Mouse (Mus musculus) kidney, postnatal 0 days (tissue): ENCODE data around the gene Tcaf2. TPM values are rescaled to one million over a fixed set of nuclear protein-coding genes. Genes with fewer than 3 reads are reported as not detected.

Experiments
- ATAC-seq: fragments of 200-750 bp; cut with Nextera tagmentation; replicated peaks from 2 replicates; pipeline ENCODE4 v1.8.0; 2017; ENCODE audit warnings: low read depth, moderate number of reproducible peaks, moderate TSS enrichment, moderate library complexity; ENCODE audit not compliant: low FRiP score
- DNase-seq: peaks from one replicate; pipeline ENCODE4 v3.0.0-alpha.2; 2016; ENCODE audit warnings: low spot score
- H3K27ac ChIP-seq: fragments of 300-500 bp; sonication (generic); 2 replicates; pipeline ENCODE4 v1.5.1; 2014; ENCODE audit warnings: mild to moderate bottlenecking
- H3K27me3 ChIP-seq: fragments of 300-500 bp; sonication (generic); 2 replicates; pipeline ENCODE4 v1.6.1; 2014; ENCODE audit warnings: low read length, mixed read lengths; ENCODE audit not compliant: insufficient read depth
- H3K36me3 ChIP-seq: fragments of 300-500 bp; sonication (generic); 2 replicates; pipeline ENCODE4 v1.6.1; 2014; ENCODE audit warnings: low read length, mixed read lengths; ENCODE audit not compliant: insufficient read depth
- H3K4me1 ChIP-seq: fragments of 300-500 bp; sonication (generic); replicated peaks from 2 replicates; pipeline ENCODE4 v1.6.1; 2014; ENCODE audit warnings: antibody characterized with exemption, low read length, mixed read lengths; ENCODE audit not compliant: insufficient read depth
- H3K4me2 ChIP-seq: fragments of 300-500 bp; sonication (generic); 2 replicates; pipeline ENCODE4 v1.6.1; 2014; ENCODE audit warnings: mild to moderate bottlenecking, low read length, moderate library complexity, mixed read lengths
- H3K4me3 ChIP-seq: fragments of 300-500 bp; sonication (generic); replicated peaks from 2 replicates; pipeline ENCODE4 v1.5.1; 2014; ENCODE audit warnings: low read depth, low read length
- H3K9ac ChIP-seq: fragments of 300-500 bp; sonication (generic); 2 replicates; pipeline ENCODE4 v1.6.1; 2014; ENCODE audit warnings: low read depth, low read length
- H3K9me3 ChIP-seq: fragments of 300-500 bp; sonication (generic); replicated peaks from 2 replicates; pipeline ENCODE4 v1.6.1; 2016; ENCODE audit warnings: low read length, inconsistent platforms, mixed read lengths
- CTCF ChIP-seq: IDR thresholded peaks from 2 replicates; pipeline ENCODE4 v1.5.1; 2016; ENCODE audit warnings: antibody characterized with exemption, low read depth, mild to moderate bottlenecking, moderate library complexity
- WGBS: fragments of 180-500 bp; shearing (Covaris S2); extraction: QIAGEN DNeasy Blood & Tissue Kit; methylation state at CpG from one replicate; pipeline ENCODE4 v1.1.7; 2014; 5-methylcytosine and 5-hydroxymethylcytosine counted together
- polyA plus RNA-seq: library from polyadenylated mRNA; unstranded; fragments of >200 nt; fragmentation: Nextera tagmentation; extraction: Ambion mirVana; gene quantifications from 2 replicates; pipeline ENCODE4 v1.2.1, GENCODE M21; 2015

Tcaf2 gene
- 3.0 and 3.2 TPM in 2 replicates for polyA plus RNA-seq

DNA sequence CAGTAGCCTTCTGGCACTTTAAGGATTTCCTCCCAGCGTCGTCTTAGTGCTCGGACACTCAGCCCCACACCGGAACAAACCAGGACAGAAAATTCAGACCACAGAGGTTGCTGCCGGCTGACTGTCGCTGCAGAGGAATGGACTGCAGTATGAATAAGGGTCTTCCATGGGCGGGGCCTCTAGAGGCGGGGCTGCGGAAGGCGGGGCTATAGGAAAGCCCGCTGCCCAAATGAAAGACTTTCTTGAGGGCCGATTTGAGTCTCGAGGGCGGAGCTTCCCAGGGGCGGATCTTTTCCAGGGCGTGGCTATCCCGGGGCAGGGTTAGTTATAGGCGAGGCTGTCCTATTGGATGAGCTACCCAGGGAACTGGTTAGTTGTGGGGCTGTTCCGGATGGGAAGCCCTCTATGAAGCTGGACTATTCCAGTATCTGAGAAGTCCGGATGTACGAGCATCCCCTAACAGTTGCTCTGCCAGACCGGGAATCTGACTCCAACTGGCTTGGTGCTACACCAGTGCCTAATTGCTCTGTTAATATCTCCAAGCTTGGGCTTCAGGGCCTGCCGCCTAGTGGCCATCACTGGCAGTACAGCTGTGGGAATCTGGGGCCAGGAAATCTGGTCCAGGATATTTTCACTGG lies at the start of gene Tcaf2:
Gene Tcaf2, minus strand, starts transcription at position 343 of the 638 bp plus-strand sequence.
- DNase-seq: peak; percentile 97
- H3K4me3 ChIP-seq: peak within 1 kb of the TSS; percentile 42
- ATAC-seq: peak; percentile 100
- peak; percentile 93 for TF ChIP-seq CTCF
- no peaks in the 10 kb centered on the region for H3K27me3 ChIP-seq
- H3K4me2 ChIP-seq: peak within 1 kb of the TSS; percentile 71
- H3K27ac ChIP-seq: 0 out of 2 replicates have a peak within 1 kb of the TSS, but pooled peaks have one; percentile 31
- H3K9ac ChIP-seq: peak within 1 kb of the TSS; percentile 35; the same call in 1 of the 2 replicates
- H3K9me3 ChIP-seq: no peaks in the 10 kb centered on the region
- whole genome bisulfite sequencing: under 1% methylated on average over 23 of the region's 23 CpGs
- no peaks in the 10 kb centered on the region for H3K36me3 ChIP-seq
- H3K4me1 ChIP-seq: no peaks in the 10 kb centered on the region

- no peaks in the 10 kb centered on the region for H3K27me3 ChIP-seq
- H3K4me2 ChIP-seq: peak overlapping the region; percentile 58
- WGBS: under 1% methylated on average over 32 of the region's 32 CpGs
- no peaks in the 10 kb centered on the region for H3K9me3 ChIP-seq
- H3K9ac ChIP-seq: peak overlapping the region; percentile 60
- peak; percentile 93 for ATAC-seq
- 0 out of 2 replicates have a peak, but pooled peaks cover 6% of the 10 kb centered on the region for H3K4me1 ChIP-seq
- H3K36me3 ChIP-seq: 0 out of 2 replicates have a peak, but pooled peaks cover under 1% of the 10 kb centered on the region
- peak overlapping the region; percentile 62 for H3K4me3 ChIP-seq
- peak overlapping the region; percentile 85 for H3K27ac ChIP-seq
- TF ChIP-seq CTCF: peak; percentile 16; the same call in 1 of the 2 replicates
- peak; percentile 97 for DNase-seq
Measured at GRCm38 (mm10) chr6:42692517-42693190, 47.6 kb upstream of the Tcaf2 start.

GRCm38 (mm10) chr6:42692154-42692516 lies 47.1 kb upstream of the Tcaf2 start:
- peak overlapping the region; percentile 60 for H3K9ac ChIP-seq
- 0% methylated on average over 10 of the region's 10 CpGs for WGBS

GRCm38 (mm10) chr6:42689761-42690160 lies 44.7 kb upstream of the Tcaf2 start:
- Histone ChIP-seq H3K9ac (no peak overlapping the region), H3K9me3 (no peaks in the 10 kb centered on the region), H3K27me3 (no peaks in the 10 kb centered on the region), H3K27ac (no peak overlapping the region), H3K4me3 (no peak overlapping the region), H3K36me3 (peaks cover 16% of the 10 kb centered on the region), H3K4me2 (no peak overlapping the region), H3K4me1 (0 out of 2 replicates have a peak, but pooled peaks cover 6% of the 10 kb centered on the region)
- ATAC-seq: no peak
- TF ChIP-seq CTCF: no peak
- no peak for DNase-seq

More at GRCm38 (mm10) chr6:42692154-42692516, 47.1 kb upstream of the Tcaf2 start:
- Histone ChIP-seq H3K36me3 (0 out of 2 replicates have a peak, but pooled peaks cover under 1% of the 10 kb centered on the region), H3K9me3 (no peaks in the 10 kb centered on the region), H3K4me3 (peak overlapping the region; percentile 62), H3K27ac (peak overlapping the region; percentile 85), H3K4me1 (0 out of 2 replicates have a peak, but pooled peaks cover 6% of the 10 kb centered on the region), H3K4me2 (peak overlapping the region; percentile 58), H3K27me3 (no peaks in the 10 kb centered on the region)
- peak; percentile 95 for DNase-seq
- no peak for TF ChIP-seq CTCF
- peak; percentile 96 for ATAC-seq

DNA sequence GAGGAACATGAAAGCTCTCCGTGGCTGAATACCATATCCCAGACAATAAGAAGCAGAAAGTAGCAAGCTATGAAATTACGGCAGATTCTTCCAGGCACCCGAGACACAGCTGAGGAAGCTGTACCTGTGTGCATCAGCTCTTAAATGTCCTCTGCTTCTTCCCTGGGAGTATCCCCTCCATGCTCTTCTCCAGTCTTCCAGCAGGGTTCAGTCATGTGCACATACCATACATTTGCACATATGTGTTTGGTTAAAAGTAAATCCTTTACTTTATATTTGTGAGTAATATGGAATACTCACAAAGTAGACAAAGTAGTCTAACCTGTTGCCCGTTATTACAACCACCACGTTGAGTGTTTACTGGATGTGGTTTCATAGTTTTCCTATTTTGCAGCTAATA lies 42.9 kb upstream of the Tcaf2 start:
- no peak for DNase-seq
- Histone ChIP-seq H3K36me3 (peaks cover 22% of the 10 kb centered on the region), H3K4me3 (no peak overlapping the region), H3K27ac (no peak overlapping the region), H3K9ac (no peak overlapping the region), H3K4me2 (no peak overlapping the region), H3K27me3 (no peaks in the 10 kb centered on the region), H3K9me3 (no peaks in the 10 kb centered on the region), H3K4me1 (0 out of 2 replicates have a peak, but pooled peaks cover 6% of the 10 kb centered on the region)
- 92% methylated on average over 5 of the region's 5 CpGs for WGBS
- ATAC-seq: no peak
- TF ChIP-seq CTCF: peak; percentile 25; the same call in 1 of the 2 replicates

DNA sequence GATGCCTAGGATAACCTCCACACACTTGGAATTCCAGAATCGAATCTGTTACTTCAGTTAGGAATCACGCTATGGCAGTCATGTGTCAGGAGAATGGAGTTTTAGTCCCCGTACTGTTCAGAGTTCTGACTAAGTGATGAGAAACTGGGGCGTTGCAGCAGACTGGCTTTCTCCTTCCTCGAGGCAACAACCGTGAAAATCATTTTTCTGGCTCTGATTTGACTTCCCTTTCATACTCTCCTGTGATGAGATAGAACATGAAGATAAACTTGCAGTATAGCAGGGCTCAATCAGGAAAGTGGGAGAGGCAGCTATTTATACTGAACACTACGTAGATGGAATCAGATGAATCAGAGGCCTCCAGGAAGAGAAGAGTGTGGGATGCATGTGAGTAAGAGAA lies 35.0 kb upstream of the Tcaf2 start:
- Histone ChIP-seq H3K4me3 (no peak overlapping the region), H3K9me3 (no peaks in the 10 kb centered on the region), H3K36me3 (peaks cover 24% of the 10 kb centered on the region), H3K9ac (no peak overlapping the region), H3K4me2 (no peak overlapping the region), H3K27ac (no peak overlapping the region), H3K4me1 (no peaks in the 10 kb centered on the region), H3K27me3 (no peaks in the 10 kb centered on the region)
- no peak for DNase-seq
- 83% methylated on average over 7 of the region's 7 CpGs for WGBS
- ATAC-seq: no peak
- no peak for TF ChIP-seq CTCF
